Mouse (Mus musculus) lung, adult 2 months (tissue): Measurements from ENCODE around the gene Avpi1.
A peak's percentile ranks its signal among the peaks of the same experiment; 100 is the strongest.

ENCODE experiments used
- CTCF ChIP-seq: fragments of 200-500 bp; IDR thresholded peaks from 2 replicates; pipeline ENCODE4 v1.5.1; 2011; ENCODE audit warnings: mild to moderate bottlenecking, low read length, control low read depth; ENCODE audit not compliant: insufficient read depth
- POLR2A ChIP-seq: fragments of 200-500 bp; IDR thresholded peaks from 2 replicates; pipeline ENCODE4 v1.6.1; 2011; ENCODE audit warnings: low read depth, mild to moderate bottlenecking, control low read depth, low read length, borderline replicate concordance; ENCODE audit errors: extremely low read depth

GRCm38 (mm10) chr19:42146276-42147010, 17.6 kb upstream of the Avpi1 start:
- TF ChIP-seq CTCF: no peak
- TF ChIP-seq POLR2A: 0 out of 2 replicates have a peak, but pooled peaks have one; percentile 31
